Mouse (Mus musculus): ENCODE results near the gene Zfp599.
"Not testable (repeated sequence)": the region's sequence is repeated elsewhere in the genome, so short reads cannot be mapped to it uniquely, and the experiment has no call there.

Zfp599 gene

DNA sequence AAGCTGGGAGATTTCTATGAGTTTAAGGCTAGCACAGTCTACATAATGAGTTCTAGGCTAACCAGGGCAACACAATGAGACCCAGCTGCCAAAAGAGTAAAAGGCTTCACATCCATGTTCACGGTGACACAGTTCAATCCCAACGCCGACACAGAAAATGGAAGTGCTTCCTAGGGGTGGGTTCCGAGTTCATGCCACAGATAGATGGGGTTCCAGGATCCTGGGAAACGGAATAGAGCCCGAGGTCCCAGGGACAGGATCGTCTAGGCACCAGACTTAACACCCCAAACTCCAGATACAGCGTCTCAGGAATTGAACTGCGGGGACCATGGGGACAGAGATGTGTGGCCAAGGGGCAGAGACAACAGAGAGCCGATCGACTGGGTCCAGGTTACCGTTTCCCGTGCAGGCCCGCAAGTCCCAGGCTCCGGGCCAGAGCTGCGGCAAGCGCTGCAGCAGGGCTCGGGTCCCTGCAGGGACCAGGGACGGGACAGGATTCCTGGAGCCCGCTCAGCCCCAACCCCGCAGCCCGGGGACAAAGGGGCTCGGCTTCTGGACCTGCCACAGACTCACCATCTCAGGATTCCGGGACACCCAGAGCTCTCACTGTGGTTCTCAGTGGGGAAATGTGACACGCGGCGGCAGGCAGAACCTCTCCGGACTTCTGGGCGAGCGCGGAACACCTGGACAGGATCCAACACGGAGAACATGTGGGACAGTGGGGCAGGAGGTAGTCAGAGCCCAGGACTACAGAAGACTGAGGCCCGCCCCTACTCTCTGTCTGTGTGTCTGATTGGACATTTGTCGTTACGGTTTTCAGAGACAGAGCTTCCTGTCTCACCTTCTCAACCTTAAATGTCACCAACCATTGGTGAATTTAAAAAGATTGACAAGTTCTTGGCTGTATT is at the start of gene Zfp599:
TSS of gene Zfp599 (minus strand) at position 712 of the 908 bp plus-strand sequence.
- peak; percentile 21 for DNase-seq (ENCODE audit: low read depth)

DNA sequence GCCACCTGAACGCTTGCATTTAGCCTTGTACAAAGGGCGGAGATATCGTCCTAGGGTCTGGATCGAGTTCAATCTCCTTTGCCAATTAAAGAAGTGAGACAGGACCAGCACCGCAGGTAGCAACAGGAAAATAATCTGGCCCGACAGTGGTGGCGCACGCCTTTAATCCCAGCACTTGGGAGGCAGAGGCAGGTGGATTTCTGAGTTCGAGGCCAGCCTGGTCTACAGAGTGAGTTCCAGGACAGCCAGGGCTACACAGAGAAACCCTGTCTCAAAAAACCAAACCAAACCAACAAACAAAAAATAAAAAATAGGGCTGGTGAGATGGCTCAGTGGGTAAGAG is 48.2 kb upstream of the Zfp599 start:
- not testable (repeated sequence) for DNase-seq (ENCODE audit: low read depth)

DNA sequence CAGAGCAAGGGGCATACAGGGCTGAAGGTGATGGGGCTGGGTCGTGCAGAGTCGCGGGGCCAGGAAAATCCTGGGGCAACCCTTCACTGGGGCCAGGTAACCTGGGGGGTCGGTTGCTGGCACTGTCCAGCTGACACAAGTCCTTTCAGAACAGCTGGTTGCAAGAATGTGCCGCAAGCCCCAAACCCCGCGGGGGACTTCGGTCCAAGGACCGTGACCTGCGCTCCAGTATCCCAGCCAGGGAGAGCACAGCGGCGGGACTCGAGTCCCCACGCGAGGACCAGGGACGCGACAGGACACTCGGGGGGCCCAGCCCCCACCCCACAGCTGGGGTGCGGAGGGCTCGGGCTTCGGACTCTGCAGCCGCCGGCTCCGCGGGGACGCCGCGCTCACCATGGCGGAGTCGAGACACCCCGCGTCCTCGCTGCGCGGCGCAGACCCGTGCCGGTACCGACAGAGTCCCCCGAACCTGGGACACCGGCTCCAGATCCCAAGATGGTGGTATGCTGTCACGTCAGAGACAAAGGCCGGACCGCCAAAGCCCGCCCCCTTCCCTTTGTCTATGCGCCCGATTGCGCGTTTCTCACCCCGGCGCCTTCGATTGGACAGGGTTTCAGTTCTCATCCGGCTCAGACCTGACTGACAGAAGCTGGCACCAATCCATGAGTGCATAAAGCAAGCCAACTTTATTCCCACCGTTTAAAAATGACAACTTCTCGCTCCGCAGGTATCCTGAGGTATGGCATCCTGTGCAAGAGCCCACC is 47.6 kb upstream of the Zfp599 start, which contains the start of gene Zfp810:
TSS of gene Zfp810 (minus strand) at position 493 of the 764 bp plus-strand sequence.
- peak; percentile 61 for DNase-seq (ENCODE audit: low read depth)

DNA sequence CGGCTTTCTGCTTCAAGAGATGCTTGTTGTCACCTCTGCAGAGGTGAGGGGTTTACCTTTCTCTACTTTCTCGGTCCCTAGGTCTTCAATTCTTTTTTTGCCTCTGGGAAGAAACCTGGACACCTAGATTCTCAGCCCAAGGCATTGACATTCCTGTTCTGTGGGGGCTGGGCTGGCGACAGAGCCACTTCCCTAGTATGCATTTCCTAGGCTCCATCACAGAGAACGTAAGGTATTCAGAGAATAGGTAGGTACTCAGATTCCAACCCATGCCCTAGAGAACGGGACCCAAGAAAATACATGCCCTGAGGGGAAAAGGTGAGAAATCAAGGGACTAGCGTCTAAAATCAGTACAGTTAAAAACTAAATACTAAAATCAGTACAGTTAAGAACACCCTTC is 47.0 kb upstream of the Zfp599 start:
- DNase-seq (ENCODE audit: low read depth), result no peak

DNA sequence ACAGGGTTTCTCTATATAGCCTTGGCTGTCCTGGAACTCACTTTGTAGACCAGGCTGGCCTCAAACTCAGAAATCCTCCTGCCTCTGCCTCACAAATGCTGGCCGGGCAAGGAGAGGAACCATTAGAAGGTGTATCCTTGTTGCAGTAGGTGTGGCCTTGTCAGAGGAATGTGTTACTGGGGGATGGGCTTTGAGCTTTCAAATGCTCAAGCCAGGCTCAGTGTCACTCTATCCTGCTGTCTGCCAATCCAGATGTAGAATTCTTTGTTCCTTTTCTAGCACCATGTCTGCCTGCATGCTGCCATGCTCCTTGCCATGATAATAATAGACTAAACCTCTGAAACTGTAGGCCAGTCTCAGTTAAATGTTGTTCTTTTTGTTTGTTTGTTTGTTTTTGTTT is 42.5 kb upstream of the Zfp599 start:
- DNase-seq (ENCODE audit: low read depth), result no peak

DNA sequence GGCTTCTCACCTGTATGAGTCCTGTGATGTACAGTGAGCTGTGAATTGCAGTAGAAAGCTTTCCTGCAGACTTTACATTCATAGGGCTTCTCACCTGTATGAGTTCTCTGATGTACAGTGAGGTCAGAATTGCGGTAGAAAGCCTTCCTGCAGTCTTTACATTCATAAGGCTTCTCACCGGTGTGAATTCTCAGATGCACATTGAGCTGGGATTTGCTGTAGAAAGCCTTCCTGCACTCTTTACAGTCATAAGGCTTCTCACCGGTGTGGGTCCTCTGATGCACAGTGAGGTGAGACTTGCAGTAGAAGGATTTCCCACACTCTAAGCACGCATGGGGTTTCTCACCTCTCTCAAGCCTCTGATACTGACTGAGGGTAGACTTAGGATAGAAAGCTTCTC is 19.0 kb upstream of the Zfp599 start:
- DNase-seq (ENCODE audit: low read depth), result no peak

DNA sequence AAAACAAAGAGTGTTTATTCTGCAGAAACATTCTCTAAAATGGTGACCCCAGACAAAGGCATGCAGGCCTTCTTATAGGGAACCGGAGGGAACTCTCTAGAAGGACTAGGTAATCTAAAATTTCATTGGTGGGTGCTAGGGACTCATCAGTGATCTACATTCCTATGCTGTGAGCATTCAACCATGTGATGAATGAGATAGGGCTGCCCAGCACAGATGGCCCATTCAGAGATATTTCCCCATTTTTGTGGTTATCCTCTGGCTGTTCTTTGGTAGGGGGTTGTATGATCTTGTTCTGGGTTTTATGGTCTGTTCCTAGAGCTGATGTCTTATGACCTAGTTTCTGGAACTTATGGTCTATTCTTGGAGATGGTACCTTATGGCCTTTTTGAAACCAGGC is 9.2 kb upstream of the Zfp599 start:
- no peak for DNase-seq (ENCODE audit: low read depth)

DNA sequence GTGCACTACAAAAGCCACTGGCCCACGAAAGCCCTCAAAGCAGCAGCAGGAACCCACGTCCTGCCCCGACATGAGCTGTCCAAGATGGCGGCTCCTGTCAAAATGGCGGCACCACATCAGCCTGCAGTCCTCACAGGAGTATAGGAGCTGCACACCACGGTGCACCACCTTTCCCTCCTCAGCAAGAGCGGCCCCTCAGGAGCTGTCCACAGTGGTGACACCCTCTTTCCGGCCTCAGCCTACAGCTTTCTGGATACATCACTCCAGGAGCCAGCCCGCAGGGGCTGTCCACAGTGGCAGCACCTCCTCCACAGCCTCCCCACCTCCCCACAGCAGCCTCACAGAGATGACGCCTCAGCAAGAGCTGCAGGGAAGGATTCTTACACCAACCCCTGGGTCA is 2.9 kb upstream of the Zfp599 start:
- DNase-seq (ENCODE audit: low read depth), result no peak

DNA sequence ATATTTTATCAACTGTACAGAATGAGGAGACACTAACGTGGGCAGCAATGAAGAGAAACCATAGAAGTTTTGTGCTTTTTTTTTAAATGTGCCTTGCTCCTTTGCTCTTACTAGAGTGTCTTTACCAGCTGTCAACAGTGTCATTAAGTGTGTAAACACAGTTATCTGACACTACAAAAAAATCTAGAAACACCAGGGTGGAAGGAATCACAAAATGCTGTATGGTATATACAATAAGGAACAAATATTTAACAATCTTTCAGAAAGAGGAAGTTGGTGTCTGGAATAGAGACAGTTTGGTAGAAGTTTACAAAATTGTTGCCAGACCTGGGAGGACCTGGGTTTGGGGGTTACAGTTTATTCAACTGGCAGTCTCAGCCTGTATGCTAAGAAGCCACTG is 1.9 kb upstream of the Zfp599 start:
- no peak for DNase-seq (ENCODE audit: low read depth)

DNA sequence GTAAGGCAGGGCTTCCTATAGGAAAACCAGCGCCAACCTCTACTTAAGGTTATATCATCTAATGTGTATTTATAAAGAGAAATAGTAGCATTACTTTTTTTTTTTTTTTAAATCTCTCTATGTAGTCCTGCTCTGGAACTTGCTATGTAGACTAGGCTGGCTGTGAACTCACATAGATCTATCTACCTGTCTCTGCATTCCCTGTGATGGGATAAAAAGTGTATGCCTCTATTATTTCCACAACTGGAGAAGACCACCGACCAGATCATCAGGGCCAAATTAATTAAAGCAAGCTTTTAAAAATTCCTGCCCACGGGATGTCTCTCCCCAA is 362 bp upstream of the Zfp599 start:
- no peak for DNase-seq (ENCODE audit: low read depth)

DNA sequence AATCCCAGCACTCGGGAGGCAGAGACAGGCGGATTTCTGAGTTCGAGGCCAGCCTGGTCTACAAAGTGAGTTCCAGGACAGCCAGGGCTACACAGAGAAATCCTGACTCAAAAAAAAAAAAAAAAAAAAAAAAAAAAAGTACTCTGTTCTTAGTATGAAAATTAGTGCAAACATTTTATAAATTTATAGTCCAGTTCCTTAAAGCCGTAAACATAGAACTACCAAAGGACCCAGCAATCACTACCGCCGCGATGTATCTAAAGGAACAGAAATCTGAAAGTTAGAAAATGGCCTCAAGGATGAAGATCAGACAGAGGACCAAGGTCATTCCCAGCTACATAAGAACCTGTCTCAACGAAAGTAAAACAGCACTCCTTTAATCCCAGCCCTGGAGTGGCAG is 911 bp downstream of the Zfp599 start:
- DNase-seq (ENCODE audit: low read depth), result no peak

DNA sequence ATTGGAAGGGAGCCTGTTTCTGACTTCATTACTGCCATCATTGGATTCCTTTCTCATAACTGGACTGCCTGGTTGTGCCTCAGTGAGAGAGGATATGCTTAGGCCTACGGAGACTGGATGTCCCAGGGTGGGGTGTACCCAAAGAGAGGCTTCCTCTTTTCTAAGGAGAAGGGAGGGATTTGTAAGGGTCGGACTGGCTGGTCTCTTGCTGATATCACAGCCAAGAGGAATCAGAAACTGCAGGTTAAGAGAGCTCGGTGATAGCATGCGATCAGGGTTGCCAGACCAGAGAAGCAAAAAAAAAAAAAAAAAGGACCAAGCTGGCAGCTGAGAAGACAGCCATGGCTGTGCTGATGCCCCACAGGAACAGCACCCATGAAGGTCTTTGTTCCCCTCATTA is 3.1 kb downstream of the Zfp599 start:
- DNase-seq (ENCODE audit: low read depth), result no peak

DNA sequence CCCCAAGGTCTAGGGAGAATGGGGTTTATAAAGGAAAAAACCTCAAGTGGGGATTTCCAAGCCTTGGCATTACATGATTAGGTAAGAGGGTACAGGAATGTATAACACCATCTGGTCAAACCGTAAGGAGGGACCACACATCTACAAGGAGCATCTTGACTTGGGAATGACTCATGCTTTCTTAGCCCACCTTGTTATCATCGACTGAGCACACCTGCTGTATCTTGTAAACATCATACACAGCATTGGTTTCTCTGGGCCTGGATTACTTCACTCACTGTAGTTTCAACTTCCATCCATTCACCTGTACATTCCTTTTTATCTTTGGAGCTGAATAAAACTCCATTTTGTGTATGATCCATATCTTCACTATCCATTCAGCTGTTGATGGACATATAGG is 15.5 kb downstream of the Zfp599 start:
- no peak for DNase-seq (ENCODE audit: low read depth)

DNA sequence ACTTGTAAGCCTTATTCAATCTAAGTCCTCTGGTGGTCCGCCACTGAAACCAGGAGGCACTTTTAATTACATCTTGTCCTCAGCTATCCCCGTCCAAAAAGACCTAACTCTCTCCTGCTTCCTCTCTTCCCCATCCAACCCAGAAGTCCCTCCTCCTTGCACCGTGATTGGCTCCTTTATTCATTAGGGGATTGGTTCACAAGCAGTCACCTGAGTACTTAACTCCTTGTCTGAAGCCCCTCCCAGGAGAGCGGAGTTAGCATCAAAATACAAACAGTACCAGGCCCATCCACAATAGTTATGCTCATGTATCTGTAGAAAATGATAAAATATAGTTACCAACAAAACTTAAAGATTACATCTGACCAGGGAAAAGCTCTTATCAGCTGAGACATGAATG is 19.7 kb downstream of the Zfp599 start:
- no peak for DNase-seq (ENCODE audit: low read depth)

DNA sequence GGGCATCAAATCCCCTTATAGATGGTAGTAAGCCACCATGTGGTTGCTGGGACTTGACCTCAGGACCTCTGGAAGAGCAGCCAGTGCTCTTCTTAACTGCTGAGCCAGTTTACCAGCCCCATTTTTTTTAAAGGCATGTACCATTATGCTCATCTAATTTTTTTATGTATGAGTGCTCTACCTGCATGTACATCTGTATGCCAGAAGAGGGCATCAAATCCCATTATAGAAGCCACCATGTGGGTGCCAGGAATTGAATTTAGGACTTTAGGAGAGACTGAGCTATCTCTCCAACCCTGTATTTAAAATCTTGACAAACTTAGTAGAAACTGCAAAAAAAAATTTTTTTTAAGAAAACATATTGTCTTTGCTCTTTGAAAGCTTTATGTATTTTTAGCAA is 29.1 kb downstream of the Zfp599 start:
- no peak for DNase-seq (ENCODE audit: low read depth)

DNA sequence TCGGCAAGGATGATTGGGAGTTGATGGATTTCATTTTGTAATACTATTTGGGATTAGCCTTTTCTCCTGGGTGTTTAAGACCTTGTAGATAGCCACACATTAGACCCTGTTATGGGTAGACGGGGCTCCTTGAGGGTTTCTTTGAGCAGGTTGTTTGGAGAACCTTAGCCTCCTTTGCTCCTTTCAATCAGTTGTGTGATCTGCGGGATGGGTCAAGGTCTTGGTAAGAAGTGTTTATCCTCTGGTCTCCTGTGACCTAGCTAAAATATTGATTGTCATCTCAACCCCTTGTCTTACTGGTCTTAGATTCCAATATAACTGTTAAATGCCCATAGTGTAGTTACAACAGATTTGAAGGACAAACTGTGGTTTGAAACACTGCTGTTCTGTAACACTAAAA is 29.6 kb downstream of the Zfp599 start:
- no peak for DNase-seq (ENCODE audit: low read depth)

DNA sequence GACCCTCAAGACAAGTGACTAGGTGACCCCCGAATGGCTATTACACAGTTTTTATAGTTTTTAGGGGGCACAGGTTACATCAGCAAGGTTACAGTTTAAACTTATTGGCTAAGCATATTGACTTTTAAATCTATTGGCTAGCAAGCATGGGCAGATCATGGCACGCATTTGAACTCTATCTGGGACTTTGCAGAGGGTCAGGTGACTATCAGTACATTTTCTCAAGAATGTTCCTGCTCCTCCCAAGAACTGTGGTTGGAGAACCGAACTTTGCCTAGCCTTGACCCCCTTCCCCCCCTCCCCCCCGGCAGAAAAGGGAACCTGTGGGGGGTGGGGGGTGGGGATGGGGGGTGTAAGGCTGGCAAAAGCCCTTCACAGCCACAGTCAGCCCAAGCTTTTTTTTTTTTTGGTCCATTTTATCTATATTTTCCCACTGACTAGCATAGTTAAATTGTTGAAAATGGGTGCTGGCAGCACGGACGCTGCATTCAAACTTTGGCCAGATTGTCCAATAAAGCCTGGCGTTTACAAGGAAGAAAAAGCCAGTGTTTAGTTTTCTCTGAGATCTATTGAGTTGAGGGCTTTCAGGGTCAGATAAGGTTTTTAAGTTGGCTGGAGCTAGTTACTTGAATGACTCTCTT is 30.2 kb downstream of the Zfp599 start:
- no peak for DNase-seq (ENCODE audit: low read depth)

DNA sequence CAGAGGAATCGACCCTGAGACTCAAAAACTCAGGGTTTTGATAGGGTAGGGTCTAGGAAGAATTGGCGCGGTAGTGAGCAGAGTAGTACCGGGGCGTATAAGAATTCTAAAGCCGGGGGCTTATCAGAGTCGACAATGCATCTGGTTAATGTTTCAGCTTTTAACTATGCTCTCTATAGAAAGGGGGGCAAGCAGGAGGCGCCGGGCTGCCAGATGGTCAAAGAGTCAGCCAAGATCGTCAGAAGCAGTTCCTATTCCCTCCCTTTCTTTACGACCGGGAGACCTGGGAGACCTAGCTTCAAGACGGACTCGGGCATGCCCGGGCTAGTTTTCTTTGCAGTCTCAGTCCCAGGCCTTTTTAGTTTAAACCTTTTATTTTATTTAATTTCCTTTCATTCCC is 32.8 kb downstream of the Zfp599 start:
- DNase-seq (ENCODE audit: low read depth), result no peak

DNA sequence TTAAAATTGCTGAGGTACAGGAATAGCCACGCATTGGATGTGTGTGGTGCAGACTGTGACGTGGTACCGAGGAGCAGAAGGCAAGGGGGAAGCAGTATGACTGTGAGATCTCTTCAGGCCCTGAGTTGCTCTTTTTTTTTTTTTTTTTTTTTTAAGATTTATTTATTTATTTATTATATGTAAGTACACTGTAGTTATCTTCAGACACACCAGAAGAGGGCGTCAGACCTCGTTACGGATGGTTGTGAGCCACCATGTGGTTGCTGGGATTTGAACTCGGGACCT is 33.4 kb downstream of the Zfp599 start:
- not testable (repeated sequence) for DNase-seq (ENCODE audit: low read depth)

DNA sequence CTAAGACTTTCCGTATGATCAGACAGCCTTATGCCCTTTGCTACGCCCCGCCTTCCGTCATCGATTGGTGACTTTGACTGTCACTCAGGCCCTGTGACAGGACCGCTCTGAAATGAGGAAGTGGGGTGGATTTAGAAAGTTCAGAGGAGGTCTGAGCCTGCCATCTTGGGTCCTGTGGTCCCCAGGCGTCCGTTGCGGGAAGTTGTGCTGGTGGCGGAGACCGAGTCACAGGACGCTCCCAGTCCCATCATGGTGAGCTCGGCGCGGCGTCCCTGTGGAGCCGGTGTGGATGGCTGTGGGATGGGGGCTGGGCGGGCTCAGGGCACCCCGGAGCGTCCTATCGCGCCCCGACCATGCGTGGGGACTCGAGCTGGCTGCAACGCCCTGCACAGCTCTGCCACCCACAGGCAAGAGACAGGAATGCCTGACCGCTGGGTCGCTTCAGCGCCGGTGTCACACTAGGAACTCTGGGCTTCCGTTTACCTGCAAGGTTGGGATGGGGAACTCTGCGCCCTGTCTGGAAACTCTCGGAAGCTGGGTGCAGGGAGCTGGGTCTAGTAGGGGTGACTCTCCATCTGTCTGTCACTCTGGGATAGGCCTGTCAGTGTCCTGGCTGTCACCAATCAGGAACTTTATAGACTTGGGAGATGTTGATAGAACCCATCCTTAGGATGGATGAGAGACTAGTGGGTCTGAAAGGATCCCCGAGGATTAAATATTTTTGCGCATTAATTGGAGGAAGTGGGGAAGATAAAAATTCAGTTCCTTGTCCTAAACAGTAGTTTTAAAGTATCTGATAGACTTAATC is 33.9 kb downstream of the Zfp599 start, which contains the start of gene Zfp809:
TSS of gene Zfp809 (plus strand) at position 134 of the 808 bp plus-strand sequence.
- peak; percentile 98 for DNase-seq (ENCODE audit: low read depth)

DNA sequence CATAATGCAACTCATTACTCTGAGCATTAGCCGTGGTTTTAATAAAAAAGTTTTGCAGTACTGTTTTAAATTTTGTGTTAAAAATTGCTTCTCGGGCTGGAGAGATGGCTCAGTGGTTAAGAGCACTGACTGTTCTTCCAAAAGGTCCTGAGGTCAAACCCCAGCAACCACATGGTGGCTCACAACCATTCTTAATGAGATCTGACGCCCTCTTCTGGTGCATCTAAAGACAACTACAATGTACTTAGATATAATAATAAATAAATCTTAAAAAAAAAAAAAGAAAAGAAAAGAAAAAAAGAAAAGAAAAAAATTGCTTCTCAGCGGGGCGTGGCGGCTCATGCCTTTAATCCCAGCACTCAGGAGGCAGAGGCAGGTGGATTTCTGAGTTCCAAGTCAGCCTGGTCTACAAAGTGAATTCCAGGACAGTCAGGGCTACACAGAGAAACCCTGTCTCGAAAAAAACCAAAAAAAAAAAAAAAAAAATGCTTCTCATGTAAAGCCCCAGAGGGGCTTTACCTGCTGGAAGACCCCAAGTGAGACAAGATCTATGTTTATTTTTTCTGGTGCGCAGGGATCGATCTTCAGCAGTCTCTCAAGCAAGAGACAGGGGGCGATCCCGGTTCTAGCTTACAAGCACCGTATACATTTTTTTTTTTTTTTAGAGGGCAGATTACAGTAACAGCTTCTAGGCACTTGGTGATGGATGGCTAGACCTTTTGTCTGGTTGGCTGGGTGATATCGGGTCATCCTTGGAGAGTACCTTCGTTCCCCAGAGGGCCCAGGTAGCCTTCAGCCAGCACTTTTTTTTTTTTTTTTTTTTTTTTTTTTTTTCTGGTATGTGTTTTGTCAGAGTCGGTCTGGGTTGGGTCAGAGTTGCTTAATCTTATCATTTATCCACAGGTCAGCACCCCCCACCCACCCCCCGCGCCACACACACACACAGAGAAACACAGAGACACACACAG is 34.9 kb downstream of the Zfp599 start:
- DNase-seq (ENCODE audit: low read depth), result peak; percentile 44
